Mouse (Mus musculus) gastrocnemius, postnatal 4 days (tissue): ENCODE measurements at regions not wholly inside any gene's neighbourhood (a gene's known extent, or its start where the extent isn't known, plus 50 kb on each side); places are given as distances from the start of the nearest gene placed in this dataset.
A peak's percentile ranks its signal among the peaks of the same experiment; 100 is the strongest.

Experiments
- DNase-seq, 2 experiments: peaks; one replicate each; pipeline ENCODE4 v3.0.0; 2021 to 2022; ENCODE audit warnings: low spot score in 2 of 2, mixed read lengths in 2 of 2

DNA sequence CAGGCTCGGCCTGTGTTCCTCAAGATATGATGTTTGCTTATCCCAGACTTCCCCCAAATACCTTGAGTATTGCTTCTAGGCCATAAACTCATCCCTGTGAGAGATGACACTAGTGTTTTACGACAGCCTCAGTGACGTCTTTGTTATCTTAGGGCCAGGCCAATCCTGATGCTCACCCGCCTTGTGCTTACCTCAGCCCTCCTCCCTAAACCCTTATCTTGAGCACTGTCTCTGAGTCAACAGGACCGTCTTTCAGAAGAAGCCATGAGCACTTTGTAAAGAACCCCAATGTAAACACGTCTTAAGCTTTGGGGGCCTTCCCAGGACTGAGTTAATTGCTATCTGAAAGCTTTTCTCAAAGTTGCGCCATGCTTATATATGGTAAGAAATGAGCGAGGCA lies 212.3 kb upstream of the Prickle1 start:
- DNase-seq, result no peak

DNA sequence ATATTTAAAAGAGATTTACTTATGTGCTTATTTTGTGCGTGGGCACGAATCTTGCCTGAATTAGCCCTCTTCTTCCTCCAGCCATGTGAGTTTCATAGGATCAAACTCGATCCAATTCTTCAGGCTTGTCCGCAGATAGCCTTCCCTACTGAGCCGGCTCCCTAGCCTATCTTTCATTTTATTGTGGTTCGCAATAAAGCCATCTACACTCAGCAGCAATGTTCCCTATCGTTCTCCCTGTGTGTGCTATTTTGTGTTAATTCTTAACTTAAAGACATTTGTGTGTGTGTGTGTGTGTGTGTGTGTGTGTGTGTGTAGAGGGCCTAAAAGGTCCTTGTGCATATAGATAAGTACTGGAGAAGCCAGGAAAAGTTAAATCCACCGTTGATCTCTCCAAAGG lies 211.8 kb upstream of the Prickle1 start:
- DNase-seq, result no peak

DNA sequence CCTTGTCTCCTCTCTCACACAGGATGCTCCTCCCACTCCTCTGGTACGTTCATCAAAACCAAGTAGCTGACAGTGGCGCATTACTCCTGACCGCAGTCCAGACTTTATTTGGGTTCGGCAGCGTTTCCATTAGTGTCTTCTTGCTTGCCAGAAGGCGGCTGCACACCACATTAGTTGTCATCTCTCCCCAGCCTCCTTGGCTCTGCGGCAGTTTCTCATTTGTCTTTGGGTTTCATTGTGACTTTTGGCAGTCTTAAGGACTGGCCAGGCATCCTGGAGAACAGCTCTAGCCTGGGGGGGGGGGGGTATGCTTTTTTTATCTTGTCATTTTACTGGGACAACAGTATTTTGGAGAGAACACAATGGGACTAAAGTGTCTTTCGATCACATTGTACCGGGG lies 209.0 kb upstream of the Prickle1 start:
- DNase-seq, result no peak

DNA sequence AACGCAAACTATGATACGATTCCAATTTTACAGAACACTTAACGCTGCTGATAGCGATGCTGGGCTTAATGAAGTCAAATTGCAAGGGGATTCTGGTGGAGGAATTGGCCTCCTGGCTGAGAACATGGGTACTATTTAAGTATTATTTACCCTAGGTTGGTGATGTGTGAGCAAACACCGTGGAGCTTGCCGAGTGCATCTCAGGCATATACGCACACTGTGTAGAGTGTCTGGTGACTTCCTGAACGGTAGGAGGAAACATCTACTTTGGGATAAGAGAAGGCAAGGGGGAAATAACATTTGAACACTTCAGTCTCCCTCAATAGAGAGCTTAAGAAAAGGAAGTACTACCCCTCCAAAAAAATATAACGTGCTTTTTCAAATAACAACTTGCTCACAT lies 194.8 kb upstream of the Prickle1 start:
- DNase-seq, result no peak

DNA sequence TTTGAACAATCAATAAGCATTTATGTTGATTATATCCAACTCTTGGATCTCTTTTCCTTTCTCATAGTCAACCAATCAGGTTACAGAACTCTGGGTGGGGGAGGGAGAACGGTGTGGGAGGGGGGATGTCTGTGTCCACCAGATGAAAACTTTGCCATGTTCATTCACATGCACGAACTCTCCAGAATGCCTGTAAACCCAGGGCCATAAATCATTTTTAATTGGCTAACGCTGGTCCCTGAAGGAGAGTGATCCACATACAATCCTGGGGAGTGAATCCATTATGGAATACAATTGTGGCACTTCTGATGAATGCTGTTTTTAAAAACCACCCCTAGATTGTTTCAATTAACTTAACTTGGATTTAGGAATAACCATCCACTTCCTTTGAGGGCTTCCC lies 194.1 kb upstream of the Prickle1 start:
- DNase-seq, result no peak

DNA sequence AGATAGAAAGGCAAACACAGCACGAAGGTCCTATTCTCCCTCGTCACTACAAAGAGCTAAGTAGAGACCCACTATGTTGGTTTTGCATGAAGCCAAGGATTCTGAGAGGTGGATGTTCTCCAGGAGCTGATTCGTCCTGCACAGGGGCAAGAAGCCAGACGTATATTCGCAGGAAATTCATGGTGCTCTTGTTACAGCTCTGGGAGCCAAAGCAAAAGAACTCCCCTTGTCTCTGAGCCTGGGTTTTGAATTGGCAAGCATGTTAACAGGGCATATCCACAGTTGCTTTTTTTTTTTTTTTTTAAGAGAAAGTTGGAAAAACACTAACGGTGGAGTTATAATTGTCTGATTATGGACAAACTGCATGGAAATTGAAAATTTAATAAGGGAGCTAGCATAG lies 191.7 kb upstream of the Prickle1 start:
- DNase-seq, result peak in 1 of 2 experiments; percentile 15

DNA sequence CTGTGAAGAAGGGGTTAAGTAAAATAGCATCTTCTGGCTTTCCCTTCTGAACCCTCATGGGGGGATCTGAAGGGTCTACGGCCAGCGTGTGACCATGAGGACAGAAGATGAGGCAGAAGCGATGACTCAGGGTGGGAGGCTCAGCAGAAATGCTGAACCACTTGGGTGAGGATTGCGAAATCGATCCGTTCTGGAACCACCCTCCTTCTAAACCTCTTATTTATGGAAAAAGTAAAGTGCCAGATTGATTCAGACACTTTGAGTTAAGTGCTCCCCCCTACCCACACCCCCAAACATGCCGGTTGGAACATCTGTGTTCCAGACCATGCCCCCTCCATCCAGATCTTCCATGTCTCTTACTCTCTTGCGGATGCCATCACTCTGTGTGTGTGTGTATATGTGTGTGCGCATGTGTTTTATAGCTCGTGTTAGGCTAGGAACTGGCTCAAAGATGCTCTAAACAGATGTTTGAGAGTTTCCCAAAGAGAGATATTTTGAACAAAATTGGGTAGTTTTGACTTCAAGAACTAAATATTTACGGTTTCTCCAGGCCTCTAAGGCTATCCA lies 190.2 kb upstream of the Prickle1 start:
- DNase-seq, result peak in 1 of 2 experiments; percentile 10

DNA sequence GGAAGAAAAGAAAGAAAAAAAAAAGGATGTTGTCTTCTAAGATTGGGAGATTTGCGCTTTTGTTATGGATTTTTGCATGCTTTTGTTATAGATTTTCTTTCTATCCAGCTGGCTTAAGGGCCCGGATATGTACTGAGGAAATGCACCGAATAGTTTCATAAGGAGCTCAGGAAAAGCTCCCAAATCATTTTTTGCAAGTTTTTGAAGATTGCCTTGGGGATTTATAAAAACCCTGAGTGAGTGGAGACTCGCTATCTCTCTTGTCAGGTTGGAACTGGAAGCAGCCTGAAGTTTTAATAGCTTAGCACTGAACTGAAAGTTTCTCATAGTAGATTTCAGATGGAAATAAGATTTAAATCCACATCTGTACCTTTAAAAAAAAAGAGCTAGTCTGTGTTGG lies 188.0 kb upstream of the Prickle1 start:
- DNase-seq, result no peak

DNA sequence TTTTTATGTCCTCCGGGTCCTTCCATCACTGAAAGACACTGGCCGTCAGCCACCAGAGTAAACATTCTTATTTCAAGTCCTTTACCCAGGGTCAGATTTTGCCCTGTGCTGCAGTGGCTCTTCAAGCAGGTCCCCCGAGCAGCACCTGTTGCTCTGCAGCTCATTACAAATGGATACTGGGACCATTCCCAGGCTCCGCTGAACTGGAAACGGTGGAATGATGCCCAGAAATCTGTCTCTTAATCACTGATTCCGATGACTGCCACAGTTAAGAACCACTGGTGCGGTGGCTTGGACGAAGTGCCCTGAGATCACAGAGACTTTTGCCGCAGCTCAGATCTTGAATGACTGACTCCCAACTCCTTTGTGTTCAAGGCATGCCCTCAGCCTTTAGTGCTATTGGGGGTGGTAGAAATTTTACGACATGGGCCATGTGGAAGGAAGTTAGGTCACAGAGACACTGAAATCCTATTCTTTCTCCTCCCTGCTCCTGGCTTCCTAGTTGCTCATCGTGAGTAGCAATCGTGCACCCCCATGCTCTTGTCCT lies 179.6 kb upstream of the Prickle1 start:
- DNase-seq, result peak in 1 of 2 experiments; percentile 11

DNA sequence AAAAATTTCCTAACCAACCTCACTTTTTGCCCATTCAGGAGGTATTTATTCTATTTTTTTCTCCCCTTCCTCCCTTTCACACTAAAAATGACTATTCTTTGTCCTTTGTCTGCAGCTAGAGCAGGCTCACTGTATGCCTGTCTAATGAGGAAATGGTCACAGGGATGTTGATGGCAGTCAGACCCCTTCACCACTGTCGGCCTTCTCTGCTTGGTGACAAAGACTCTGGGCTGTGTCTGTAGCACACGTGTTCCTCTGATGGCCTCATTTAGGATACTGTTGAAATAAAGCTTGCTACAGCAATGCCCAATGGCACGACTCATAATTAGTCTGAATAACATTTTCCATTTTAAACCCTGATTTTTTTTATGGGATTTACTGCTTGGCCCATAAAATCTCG lies 178.6 kb upstream of the Prickle1 start:
- DNase-seq, result no peak

DNA sequence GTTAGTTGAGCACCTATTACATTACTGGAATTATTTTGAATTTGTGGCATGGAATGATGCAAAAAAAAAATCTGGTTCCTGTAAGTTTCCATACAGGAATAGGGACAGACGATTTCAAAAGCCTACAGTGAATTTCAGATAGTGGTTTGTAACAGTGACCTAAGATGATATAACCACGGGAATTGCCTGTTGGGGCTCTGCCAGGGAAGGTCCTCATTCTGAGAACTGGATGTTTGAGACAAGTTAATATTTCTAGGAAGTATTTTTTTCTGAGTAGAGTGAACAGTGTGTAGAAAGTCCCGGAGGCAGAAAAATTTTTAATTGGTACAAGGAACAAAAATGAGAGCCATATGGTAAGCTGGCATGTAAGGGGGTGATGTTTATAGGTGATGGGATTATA lies 171.3 kb upstream of the Prickle1 start:
- DNase-seq, result no peak

DNA sequence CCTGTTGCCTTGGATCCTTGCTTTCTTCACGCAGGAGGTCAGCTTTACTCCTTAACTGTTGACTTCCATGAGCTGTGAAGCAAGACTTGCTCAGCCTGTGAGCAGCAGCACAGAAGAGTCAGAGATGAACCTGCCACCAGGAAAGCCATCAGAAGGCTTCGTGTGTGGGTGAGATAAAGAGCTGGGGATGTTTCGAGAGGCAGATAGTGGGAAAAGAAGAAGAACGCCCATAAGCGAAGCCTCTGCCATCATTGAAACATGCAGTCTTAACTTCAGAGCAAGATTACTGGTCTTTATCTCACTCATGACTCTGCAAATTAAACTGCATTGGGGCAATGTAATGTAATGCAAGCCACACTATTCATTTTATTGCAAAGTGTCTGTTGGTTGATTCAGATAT lies 167.4 kb upstream of the Prickle1 start:
- no peak for DNase-seq

DNA sequence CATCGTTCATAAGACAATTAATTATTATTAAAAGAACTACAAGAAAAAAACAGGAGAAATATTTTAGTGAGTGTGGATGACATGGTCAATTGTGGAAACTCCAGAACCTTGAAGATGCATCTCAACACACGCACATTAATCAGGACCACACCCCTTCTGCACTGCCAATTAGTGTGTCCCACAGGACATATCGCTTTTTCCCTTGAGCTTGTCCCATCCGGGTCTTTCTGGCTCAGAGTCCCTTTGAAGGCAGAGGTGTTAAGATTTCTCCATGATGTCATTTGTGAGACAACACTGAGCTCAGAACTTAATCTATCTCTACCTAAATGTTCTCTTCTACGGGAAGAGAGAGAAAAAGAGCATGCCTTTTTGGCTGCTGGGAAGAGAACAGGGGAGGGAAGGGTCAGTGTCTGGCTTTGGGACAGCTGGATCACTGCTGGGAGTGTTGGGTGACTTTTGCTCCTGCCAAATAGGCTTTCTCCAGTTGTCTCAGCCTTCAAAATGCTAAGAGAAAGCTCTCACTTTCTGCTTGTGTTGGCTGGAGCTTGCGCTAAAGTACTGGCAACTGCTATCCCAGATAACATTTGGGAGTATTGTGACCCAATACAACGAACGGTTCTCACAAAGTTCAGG lies 162.6 kb upstream of the Prickle1 start:
- peak in 1 of 2 experiments; percentile 50 for DNase-seq

DNA sequence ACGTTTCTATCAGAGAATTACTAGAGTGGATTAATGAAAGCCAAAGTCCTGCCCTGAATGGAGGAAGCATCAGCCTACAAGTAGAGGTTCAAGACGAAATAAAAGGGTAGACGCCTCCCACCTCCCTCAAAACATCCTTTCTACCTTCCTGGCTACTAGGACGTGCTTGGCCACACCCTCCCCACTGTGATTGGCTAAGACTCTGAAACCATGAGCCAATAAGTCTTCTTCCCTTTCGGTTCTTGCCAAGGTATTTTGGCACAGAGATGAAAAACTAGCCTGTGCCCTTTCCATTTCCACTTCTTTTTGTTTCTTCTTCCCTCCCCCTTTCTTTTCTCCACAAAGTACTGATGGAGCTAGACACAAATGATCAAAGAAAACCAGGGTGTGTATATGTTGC lies 160.3 kb upstream of the Prickle1 start:
- DNase-seq, result no peak

DNA sequence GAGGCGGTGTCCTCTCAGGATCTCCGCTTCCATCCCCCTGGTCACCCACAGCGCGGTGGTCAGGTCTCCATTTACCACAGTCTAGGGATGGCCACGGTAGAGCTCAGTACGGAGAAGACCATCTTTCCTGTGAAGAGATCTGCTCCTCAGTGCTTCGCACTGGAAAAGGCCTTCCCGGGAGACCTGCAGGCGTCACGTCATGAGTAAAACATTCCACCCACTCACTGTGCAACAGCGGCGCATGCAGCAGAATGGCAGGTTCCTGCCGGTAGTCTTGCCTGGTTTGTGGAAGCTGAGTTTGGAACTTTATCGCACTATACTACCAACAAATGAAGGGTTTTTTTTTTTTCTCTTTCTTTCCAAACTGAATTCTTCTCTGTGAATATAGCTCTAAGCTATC lies 156.1 kb upstream of the Prickle1 start:
- no peak for DNase-seq

DNA sequence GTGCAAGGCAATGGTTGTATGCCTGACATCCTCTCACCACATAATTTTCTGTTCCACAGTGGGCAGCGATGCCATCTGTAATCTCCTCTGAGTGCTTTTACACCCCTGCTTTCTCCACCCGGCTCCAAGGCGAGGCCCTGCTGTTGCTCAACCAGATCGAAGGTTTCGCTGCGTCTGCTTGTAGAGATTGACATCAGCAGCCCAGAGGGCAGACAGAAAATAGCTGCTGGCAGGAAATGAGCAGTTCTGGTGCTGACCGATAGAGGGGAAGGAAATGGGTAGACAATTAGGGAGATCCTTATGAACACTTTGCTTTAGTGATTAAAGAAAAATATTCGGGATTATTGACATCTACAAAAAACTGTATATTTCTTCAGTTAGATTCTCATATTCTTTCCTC lies 155.3 kb upstream of the Prickle1 start:
- peak in 1 of 2 experiments; percentile 26 for DNase-seq

DNA sequence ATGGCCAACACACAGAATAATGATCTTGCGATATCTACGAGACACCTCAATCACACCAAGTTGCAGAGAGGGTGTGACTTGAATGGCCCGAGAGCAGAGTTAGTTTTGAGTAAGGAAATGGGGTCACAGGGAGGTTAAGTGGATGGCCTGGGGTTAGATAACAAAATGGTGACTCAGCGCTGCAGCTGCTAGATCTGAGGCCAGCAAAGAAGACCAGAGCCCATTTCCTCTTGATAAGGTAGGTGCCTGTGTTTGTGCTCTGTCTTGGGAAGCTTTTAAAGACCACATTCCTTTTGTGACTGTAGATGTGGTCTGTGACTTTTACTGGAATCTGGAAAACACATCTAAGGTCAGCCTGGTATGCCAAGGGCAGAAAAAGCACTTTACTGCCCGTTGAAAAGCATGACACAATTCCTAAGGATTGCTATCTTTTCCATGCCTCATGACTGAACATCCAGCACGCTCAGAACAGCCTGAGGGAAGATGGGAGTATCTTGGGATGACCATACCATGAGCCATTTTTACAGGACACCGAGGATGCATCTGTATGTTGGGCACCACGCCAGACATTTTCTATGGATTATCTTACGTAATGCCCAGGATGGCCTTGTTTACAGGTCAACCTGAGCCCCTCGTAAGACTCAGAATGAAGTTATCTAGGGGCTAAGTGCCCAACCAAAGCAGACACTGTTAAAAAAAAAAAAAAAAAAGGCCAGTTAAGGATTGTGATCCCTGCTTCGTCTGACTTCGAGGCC lies 148.7 kb upstream of the Prickle1 start:
- DNase-seq, result no peak

DNA sequence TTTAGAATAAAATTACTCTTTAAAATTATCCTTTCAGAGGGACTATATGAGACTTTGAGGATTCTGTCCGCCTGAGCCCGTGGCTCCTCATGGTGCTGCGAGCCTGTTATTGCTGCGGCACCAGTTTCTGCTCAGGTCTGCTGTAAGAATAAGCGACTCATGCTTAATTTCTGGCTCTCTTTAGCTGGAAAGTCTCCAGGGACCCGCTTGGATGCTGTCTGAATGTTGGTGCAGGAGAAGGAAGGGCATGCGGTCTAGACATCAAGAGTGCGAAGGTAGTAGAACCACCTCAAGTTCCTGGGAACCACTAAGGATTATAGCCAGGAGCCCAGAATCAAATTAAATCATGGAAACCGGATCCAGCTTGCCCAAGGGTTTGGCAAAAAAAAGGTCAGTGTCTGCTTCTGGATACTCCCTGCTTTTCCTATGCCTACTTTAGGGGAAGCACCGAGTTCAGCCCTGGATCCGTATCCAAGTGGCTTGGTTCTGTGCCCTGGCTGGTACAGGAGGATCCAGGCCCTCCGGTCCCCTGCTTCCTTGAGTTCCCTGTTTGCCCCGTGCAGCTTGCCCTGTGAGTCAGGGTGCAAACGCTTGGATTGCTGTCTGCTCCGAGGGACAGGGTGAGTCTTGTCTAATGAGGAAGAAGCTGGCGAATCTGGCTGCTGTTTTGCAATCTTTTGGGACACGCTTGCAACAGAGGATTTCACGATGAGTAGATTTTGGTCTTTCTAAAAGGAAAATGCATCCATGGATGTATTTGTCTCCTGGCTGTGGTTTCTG lies 138.2 kb upstream of the Prickle1 start:
- no peak for DNase-seq

DNA sequence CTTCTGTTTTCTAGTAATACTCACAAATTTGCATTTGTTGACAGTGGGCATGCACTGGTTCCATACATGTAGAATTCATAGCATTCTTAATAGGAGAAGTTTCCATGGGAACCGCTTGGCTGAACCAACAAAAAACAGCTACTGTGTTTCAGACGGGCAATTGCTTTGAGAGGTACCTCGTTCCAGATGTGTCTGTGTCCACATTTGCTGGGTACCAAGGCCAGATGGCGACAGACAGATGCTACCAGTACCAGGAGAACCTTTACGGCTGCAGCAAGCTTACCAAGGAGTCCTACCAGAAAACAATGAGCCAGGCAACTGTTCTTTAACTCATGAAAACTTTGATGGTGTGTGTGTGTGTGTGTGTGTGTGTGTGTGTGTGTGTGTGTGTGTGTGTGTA lies 137.1 kb upstream of the Prickle1 start:
- DNase-seq, result no peak

DNA sequence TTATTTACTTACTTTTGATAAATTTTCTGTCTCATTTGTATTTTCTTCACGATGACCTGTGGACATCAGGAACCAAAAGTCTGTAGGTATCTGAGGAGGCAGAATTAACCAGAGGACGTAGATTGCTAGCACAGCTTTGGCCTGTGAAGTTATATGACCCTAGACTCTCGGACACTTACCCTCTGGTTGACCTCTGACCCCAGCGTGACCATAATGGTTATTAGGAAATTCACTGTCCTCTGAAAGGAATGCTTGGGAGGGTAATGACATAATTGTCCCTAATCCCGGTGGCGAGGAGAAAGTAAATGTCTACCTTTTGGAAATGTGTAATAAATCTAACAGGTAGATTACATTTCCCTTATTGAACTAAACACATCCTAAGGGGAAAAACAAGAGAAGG lies 135.5 kb upstream of the Prickle1 start:
- no peak for DNase-seq

DNA sequence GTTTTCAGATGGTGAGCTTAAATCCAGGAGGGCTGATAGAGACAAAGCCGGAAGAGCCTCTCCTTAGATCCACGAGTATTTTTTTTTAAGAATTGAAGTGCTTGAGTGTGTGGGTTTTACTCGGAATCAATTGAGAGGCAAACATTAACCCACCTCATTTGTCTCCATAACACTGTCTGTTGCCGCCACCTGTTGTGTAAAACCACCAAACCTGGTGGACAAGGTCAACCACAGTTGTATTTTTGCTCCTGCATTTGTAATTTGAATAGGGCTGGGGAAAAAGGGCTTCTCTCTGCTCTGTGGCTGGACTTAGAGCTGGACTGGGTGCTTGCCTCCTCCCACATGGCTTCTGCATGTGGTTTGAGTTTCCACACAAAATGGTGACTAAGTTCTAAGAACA lies 119.8 kb upstream of the Prickle1 start:
- no peak for DNase-seq

DNA sequence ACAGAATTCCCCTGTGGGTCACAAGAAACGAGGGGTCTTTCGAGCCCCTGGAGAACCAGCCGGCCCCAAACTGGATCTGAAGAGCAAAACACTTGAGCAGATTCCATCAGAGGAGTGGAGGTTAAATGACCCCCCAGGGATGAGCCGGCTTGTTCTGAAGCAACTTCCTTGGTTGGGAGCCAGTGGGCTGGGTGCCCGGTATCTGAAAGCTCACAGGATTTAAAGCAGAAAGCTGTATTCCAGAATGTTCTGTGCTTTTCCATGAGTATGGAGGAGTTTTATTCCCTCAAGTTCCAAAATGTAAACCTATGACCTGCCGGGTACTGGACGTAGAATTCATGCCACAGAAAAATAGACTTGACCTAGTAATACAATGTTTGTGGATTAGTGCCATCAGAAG lies 117.7 kb upstream of the Prickle1 start:
- DNase-seq, result peak; percentile 72 to 92
